Mouse (Mus musculus) lung, adult 2 months (tissue): ENCODE results near the gene Mgarp.

Experiments
- CTCF ChIP-seq: fragments of 200-500 bp; IDR thresholded peaks from 2 replicates; pipeline ENCODE4 v1.5.1; 2011; ENCODE audit warnings: mild to moderate bottlenecking, low read length, control low read depth; ENCODE audit not compliant: insufficient read depth
- POLR2A ChIP-seq: fragments of 200-500 bp; IDR thresholded peaks from 2 replicates; pipeline ENCODE4 v1.6.1; 2011; ENCODE audit warnings: low read depth, mild to moderate bottlenecking, control low read depth, low read length, borderline replicate concordance; ENCODE audit errors: extremely low read depth

DNA sequence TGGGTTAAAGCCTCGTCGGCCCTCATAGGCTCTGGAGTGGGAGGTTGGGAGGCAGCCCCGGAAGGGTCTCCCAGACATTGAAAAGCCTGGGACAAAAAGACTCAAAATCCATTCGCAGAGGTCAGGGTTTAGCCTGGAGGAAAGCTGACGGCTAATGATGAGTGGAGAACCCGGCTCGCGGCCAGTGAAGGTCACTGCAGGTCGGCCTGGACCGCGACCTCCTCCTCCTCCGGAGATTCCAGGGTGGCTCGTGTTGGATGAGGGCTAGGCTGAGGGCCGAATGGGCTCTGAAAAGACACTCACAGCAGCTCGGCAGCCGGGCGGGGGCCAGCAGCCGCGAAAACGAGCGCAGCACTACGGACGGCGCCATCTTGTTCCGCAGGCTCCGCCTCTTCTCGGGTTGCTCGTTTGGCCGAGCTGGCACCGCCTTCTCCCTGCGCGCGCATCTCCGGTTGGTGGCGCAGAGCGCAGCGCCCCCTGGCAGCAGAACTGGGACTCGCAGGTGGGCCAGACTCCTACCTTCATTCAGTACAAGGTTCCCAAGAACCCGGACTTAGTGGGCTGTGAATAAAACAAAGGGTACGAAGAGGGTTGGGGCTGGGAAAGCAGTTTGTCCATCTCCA is 12.1 kb upstream of the Mgarp start, which contains the start of gene Ndufc1:
- TF ChIP-seq POLR2A (peak; percentile 94), CTCF (peak; percentile 84)
